Mouse (Mus musculus) brain, embryonic 14.5 days (tissue): ENCODE data around the gene Acsf3.

Experiments used
- CTCF ChIP-seq: fragments of 200-500 bp; IDR thresholded peaks from 2 replicates; pipeline ENCODE4 v1.5.1; 2012; ENCODE audit warnings: inconsistent platforms, mild to moderate bottlenecking, moderate library complexity, borderline replicate concordance; ENCODE audit not compliant: insufficient read depth, insufficient read length; ENCODE audit errors: extremely low read depth
- POLR2A ChIP-seq: fragments of 200-500 bp; IDR thresholded peaks from 2 replicates; pipeline ENCODE4 v1.6.1; 2012; ENCODE audit warnings: mild to moderate bottlenecking, inconsistent platforms, borderline replicate concordance; ENCODE audit not compliant: poor library complexity, insufficient read depth, insufficient read length, severe bottlenecking; ENCODE audit errors: extremely low read depth

DNA sequence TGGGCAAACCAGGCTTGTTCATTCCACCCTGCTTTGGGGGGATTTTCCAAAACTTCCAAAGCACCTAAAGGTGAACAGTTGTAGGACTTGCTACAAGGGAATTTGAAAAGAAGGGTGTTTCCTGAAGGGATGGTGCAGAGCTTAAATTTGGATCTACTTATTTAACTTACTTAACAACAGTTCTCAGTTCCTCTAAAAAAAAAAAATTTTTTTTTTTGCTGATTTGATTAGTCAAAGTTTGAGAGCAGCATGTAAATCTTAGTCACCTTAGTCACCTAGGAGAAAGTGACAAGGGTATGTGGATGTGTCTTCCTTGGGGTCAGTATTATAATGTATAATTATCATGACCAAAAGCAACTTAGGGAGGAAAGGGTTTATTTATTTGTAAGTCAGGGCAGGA lies 16.7 kb upstream of the Acsf3 start:
- no peak for TF ChIP-seq CTCF
- TF ChIP-seq POLR2A = no peak
